Mouse (Mus musculus): Measurements from ENCODE around the gene Tmem82. TPM values are rescaled to one million over a fixed set of nuclear protein-coding genes. Genes with fewer than 3 reads are reported as not detected.
"Not testable (repeated sequence)": the region's sequence is repeated elsewhere in the genome, so short reads cannot be mapped to it uniquely, and the experiment has no call there.

The Tmem82 gene
- polyA plus RNA-seq, 1 experiment from 2014 or later, result 3.6 TPM

DNA sequence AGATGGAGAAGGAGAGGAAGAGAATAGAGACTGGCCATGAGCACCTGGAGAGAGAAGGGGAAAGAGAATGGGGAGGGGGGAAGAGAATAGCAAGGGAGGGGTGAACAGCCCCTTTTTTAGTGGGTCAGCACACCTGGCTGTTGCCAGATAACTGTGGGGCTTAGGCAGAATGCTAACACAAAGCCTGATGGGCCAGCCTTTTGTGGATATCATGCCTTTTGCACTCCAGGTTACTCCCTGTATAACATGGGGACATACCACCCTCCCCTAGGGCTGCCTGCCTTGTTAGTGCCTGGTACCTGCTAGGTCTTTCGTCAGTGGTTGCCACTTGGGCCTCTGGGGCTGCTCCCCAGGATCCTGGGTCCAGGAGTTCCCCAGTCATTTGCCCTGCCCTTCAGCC, 47.6 kb downstream of the Tmem82 start:
- H3K9me3 ChIP-seq (replicated peaks), result no peaks in the 10 kb centered on the region
- no peak overlapping the region for H3K4me2 ChIP-seq
- WGBS (ENCODE audit: insufficient replicate concordance), result 52% methylated on average over 1 of the region's 1 CpGs
- H3K27ac ChIP-seq, result no peak overlapping the region
- H3K27me3 ChIP-seq (replicated peaks), result peaks cover 35% of the 10 kb centered on the region; the same call in 1 of the 2 replicates
- no peak overlapping the region for H3K4me3 ChIP-seq
- peaks cover 21% of the 10 kb centered on the region; the same call in 1 of the 2 replicates for H3K4me1 ChIP-seq
- H3K9ac ChIP-seq, result no peak overlapping the region
- no peak for ATAC-seq
- H3K36me3 ChIP-seq, result no peaks in the 10 kb centered on the region

DNA sequence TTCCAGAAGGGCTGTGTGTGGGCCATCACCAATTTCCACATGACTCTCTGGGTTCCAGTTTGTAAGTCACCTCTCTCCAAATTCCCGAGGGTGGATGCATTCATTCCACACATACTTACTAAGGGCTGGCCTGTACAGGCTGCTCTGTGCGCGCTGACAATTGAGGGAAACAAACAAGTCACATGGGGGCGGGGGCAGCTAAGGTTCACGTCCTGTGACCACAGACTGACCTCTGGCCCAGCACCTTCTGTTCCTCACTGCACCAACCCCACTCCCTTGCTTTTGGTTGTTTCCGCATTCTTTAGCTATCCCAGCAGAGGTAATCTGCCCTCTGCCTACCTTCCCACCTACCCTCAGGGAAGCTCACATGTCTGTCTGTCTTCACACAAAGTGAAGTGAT, 48.4 kb downstream of the Tmem82 start:
- Histone ChIP-seq H3K4me3 (no peak overlapping the region), H3K4me1 (peaks cover 21% of the 10 kb centered on the region; the same call in 1 of the 2 replicates), H3K27me3 (replicated peaks) (peaks cover 35% of the 10 kb centered on the region; the same call in 1 of the 2 replicates), H3K9ac (no peak overlapping the region), H3K9me3 (replicated peaks) (no peaks in the 10 kb centered on the region), H3K4me2 (no peak overlapping the region), H3K36me3 (no peaks in the 10 kb centered on the region), H3K27ac (no peak overlapping the region)
- ATAC-seq, result no peak
- 42% methylated on average over 6 of the region's 6 CpGs for whole genome bisulfite sequencing (ENCODE audit: insufficient replicate concordance)

DNA sequence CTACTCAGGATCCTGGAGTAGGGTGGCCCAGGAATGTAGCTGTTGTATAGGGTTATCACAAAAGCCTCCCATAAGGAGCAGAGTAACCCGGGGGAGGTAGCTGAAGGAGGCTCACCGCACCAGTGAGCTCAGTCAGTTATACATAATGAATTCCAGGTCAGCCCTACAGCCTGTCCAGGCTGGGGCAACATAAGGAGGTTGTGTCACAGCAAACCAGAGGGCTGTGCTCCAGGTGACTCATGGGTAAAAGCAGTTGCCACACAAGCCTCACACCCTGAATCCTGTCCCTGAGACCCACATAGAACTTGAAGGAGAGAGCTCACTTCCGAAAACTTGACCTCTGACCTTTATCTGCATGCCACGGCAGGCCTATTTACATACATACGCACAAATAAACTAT, 49.5 kb downstream of the Tmem82 start:
- peaks cover 21% of the 10 kb centered on the region; the same call in 1 of the 2 replicates for H3K4me1 ChIP-seq
- no peak overlapping the region for H3K27ac ChIP-seq
- WGBS (ENCODE audit: insufficient replicate concordance), result 74% methylated on average over 5 of the region's 5 CpGs

GRCm38 (mm10) chr4:141567174-141567573, 51.3 kb downstream of the Tmem82 start:
- H3K27me3 ChIP-seq (replicated peaks), result peaks cover 17% of the 10 kb centered on the region; the same call in 1 of the 2 replicates
- not testable (repeated sequence) for H3K4me1 ChIP-seq; H3K4me2 ChIP-seq; ATAC-seq; H3K27ac ChIP-seq; H3K36me3 ChIP-seq; H3K9me3 ChIP-seq (replicated peaks); H3K9ac ChIP-seq; H3K4me3 ChIP-seq
- 66% methylated on average over 7 of the region's 7 CpGs for WGBS (ENCODE audit: insufficient replicate concordance)

More for the DNA sequence above, 49.5 kb downstream of the Tmem82 start:
- Histone ChIP-seq H3K4me3 (no peak overlapping the region), H3K27me3 (replicated peaks) (peaks cover 32% of the 10 kb centered on the region; the same call in 1 of the 2 replicates), H3K9me3 (replicated peaks) (no peaks in the 10 kb centered on the region), H3K9ac (no peak overlapping the region), H3K36me3 (no peaks in the 10 kb centered on the region), H3K4me2 (no peak overlapping the region)
- no peak for ATAC-seq

DNA sequence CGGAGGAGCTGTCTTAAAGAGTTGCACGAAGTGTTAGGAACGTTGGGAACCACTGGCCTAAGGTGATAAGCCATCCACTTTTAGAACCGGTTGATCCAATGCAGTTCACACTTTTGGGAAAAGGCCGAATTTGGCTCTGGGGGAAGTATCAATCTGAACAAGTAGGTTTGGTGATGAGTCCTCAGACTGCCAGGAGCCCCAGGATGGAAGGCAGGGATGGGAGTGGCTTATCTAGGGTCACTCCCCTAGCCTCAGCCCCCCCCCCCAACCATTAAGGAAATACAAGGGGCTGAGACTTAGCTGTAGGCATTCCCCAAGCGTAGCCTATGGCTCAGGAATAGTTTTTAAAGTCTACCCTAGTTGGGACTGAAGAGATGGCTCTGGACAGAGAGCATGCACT, 52.2 kb downstream of the Tmem82 start:
- Histone ChIP-seq H3K36me3 (no peaks in the 10 kb centered on the region), H3K4me3 (no peak overlapping the region), H3K9me3 (replicated peaks) (no peaks in the 10 kb centered on the region), H3K27me3 (replicated peaks) (peaks cover 13% of the 10 kb centered on the region; the same call in 1 of the 2 replicates), H3K4me2 (no peak overlapping the region), H3K9ac (no peak overlapping the region), H3K4me1 (0 out of 2 replicates have a peak, but pooled peaks cover 5% of the 10 kb centered on the region), H3K27ac (no peak overlapping the region)
- no peak for ATAC-seq
- 73% methylated on average over 6 of the region's 6 CpGs for WGBS (ENCODE audit: insufficient replicate concordance)

GRCm38 (mm10) chr4:141565325-141565724, 53.1 kb downstream of the Tmem82 start:
- no peak overlapping the region for H3K4me2 ChIP-seq
- 56% methylated on average over 7 of the region's 7 CpGs for WGBS (ENCODE audit: insufficient replicate concordance)
- H3K4me1 ChIP-seq, result 0 out of 2 replicates have a peak, but pooled peaks cover 1% of the 10 kb centered on the region
- no peaks in the 10 kb centered on the region for H3K36me3 ChIP-seq
- no peak overlapping the region for H3K4me3 ChIP-seq
- H3K27ac ChIP-seq, result no peak overlapping the region
- ATAC-seq, result no peak
- H3K9me3 ChIP-seq (replicated peaks), result no peaks in the 10 kb centered on the region
- H3K27me3 ChIP-seq (replicated peaks), result peaks cover 4% of the 10 kb centered on the region; the same call in 1 of the 2 replicates
- H3K9ac ChIP-seq, result no peak overlapping the region

DNA sequence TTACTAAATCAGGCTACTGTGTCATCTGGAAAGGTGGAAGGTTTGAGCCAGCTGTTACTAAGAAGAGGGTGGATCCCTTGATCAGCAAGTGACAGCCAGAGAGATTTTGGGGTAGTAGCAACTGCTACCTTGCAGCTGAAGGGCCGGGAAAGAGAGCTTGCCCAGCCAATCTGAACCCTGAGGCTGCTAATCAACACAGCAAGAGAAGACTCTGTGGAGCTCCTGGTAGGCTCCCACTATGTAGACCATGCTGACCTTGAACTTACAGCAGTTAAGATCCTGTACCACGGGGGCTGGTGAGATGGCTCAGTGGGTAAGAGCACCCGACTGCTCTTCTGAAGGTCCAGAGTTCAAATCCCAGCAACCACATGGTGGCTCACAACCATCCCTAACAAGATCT, 53.8 kb downstream of the Tmem82 start:
- Histone ChIP-seq H3K36me3 (no peaks in the 10 kb centered on the region), H3K27me3 (replicated peaks) (no peaks in the 10 kb centered on the region; the same call in 1 of the 2 replicates), H3K4me3 (no peak overlapping the region), H3K27ac (no peak overlapping the region), H3K4me2 (no peak overlapping the region), H3K9me3 (replicated peaks) (no peaks in the 10 kb centered on the region), H3K4me1 (peaks cover 6% of the 10 kb centered on the region), H3K9ac (no peak overlapping the region)
- no peak for ATAC-seq
- 44% methylated on average over 3 of the region's 3 CpGs for WGBS (ENCODE audit: insufficient replicate concordance)

DNA sequence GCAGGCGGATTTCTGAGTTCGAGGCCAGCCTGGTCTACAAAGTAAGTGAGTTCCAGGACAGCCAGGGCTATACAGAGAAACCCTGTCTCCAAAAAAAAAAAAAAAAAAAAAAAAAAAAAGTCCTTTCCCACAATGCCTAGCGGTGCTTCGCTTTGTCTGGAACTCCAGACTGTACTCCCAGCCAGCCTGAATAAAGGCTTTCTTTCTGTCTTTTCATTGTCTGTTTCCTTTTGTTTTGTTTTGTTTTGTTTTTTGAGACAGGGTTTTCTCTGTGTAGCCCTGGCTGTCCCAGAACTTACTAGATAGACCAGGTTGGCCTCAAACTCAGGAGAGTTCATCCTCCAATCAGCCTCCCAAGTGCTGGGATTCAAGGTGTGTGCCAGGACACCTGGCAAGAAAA, 54.2 kb downstream of the Tmem82 start:
- no peak overlapping the region for H3K27ac ChIP-seq
- H3K9me3 ChIP-seq (replicated peaks), result no peaks in the 10 kb centered on the region
- peaks cover 10% of the 10 kb centered on the region for H3K4me1 ChIP-seq
- H3K9ac ChIP-seq, result no peak overlapping the region
- H3K36me3 ChIP-seq, result no peaks in the 10 kb centered on the region
- no peak for ATAC-seq
- no peaks in the 10 kb centered on the region; the same call in 1 of the 2 replicates for H3K27me3 ChIP-seq (replicated peaks)
- no peak overlapping the region for H3K4me3 ChIP-seq
- 69% methylated on average over 4 of the region's 4 CpGs for WGBS (ENCODE audit: insufficient replicate concordance)
- no peak overlapping the region for H3K4me2 ChIP-seq

Other genes with a start within 250 kb of the Tmem82 start
- not detected in 2 replicates for gene Clcnka, start 219.9 kb downstream of the Tmem82 start, polyA plus RNA-seq (2016; fragmentation: Nextera tagmentation; extraction: Ambion mirVana)
- not detected in 2 replicates for gene Clcnkb, start 202.6 kb downstream of the Tmem82 start, polyA plus RNA-seq (2016; fragmentation: Nextera tagmentation; extraction: Ambion mirVana)
- gene Hspb7, start 197.9 kb downstream of the Tmem82 start, polyA plus RNA-seq (2016; fragmentation: Nextera tagmentation; extraction: Ambion mirVana), result 0.04 and 0.08 TPM in 2 replicates
- gene Srarp, start 182.5 kb downstream of the Tmem82 start, polyA plus RNA-seq (2016; fragmentation: Nextera tagmentation; extraction: Ambion mirVana), result not detected in 2 replicates
- 15.6 and 16.8 TPM in 2 replicates for gene Zbtb17, start 174.0 kb downstream of the Tmem82 start, polyA plus RNA-seq (2016; fragmentation: Nextera tagmentation; extraction: Ambion mirVana)
- gene Spen, start 80.0 kb downstream of the Tmem82 start, polyA plus RNA-seq (2016; fragmentation: Nextera tagmentation; extraction: Ambion mirVana), result 9.1 and 9.2 TPM in 2 replicates
- 4.0 and 5.3 TPM in 2 replicates for gene Fblim1, start 12.5 kb downstream of the Tmem82 start, polyA plus RNA-seq (2016; fragmentation: Nextera tagmentation; extraction: Ambion mirVana)
- not detected in 2 replicates for gene Slc25a34, start 5.2 kb upstream of the Tmem82 start, polyA plus RNA-seq (2016; fragmentation: Nextera tagmentation; extraction: Ambion mirVana)
- gene Plekhm2, start 46.3 kb upstream of the Tmem82 start, polyA plus RNA-seq (2016; fragmentation: Nextera tagmentation; extraction: Ambion mirVana), result 1.9 and 2.4 TPM in 2 replicates
- 0.74 TPM in 1 of 2 replicates, not detected in the other for gene Rsc1a1, start 67.0 kb upstream of the Tmem82 start, polyA plus RNA-seq (2016; fragmentation: Nextera tagmentation; extraction: Ambion mirVana)
- 28.0 and 28.6 TPM in 2 replicates for gene Ddi2, start 104.8 kb upstream of the Tmem82 start, polyA plus RNA-seq (2016; fragmentation: Nextera tagmentation; extraction: Ambion mirVana)
- gene Agmat, start 128.0 kb upstream of the Tmem82 start, polyA plus RNA-seq (2016; fragmentation: Nextera tagmentation; extraction: Ambion mirVana), result 16.0 and 16.3 TPM in 2 replicates
- 3.1 and 3.2 TPM in 2 replicates for gene Dnajc16, start 172.3 kb upstream of the Tmem82 start, polyA plus RNA-seq (2016; fragmentation: Nextera tagmentation; extraction: Ambion mirVana)
- gene Casp9, start 175.0 kb upstream of the Tmem82 start, polyA plus RNA-seq (2016; fragmentation: Nextera tagmentation; extraction: Ambion mirVana), result 13.5 and 14.5 TPM in 2 replicates
- gene Cela2a, start 207.5 kb upstream of the Tmem82 start, polyA plus RNA-seq (2016; fragmentation: Nextera tagmentation; extraction: Ambion mirVana), result not detected in 2 replicates
- not detected in 2 replicates for gene Ctrc, start 227.7 kb upstream of the Tmem82 start, polyA plus RNA-seq (2016; fragmentation: Nextera tagmentation; extraction: Ambion mirVana)